Mouse (Mus musculus) hindbrain, embryonic 13.5 days (tissue): ENCODE measurements at regions not wholly inside any gene's neighbourhood (a gene's known extent, or its start where the extent isn't known, plus 50 kb on each side); places are given as distances from the start of the nearest gene placed in this dataset.
"Not testable (repeated sequence)": the region's sequence is repeated elsewhere in the genome, so short reads cannot be mapped to it uniquely, and the experiment has no call there.

Source experiments
- ATAC-seq: fragments of 200-750 bp; cut with Nextera tagmentation; 2 replicates; pipeline ENCODE4 v1.8.0; 2017; ENCODE audit warnings: moderate TSS enrichment; ENCODE audit not compliant: low FRiP score
- H3K27ac ChIP-seq: fragments of 300-500 bp; sonication (generic); 2 replicates; pipeline ENCODE4 v1.5.1; 2015; ENCODE audit warnings: inconsistent platforms, mild to moderate bottlenecking, moderate library complexity
- H3K27me3 ChIP-seq: fragments of 300-500 bp; sonication (generic); 2 replicates; pipeline ENCODE4 v1.6.1; 2015; ENCODE audit warnings: mild to moderate bottlenecking, inconsistent platforms
- H3K36me3 ChIP-seq: fragments of 300-500 bp; sonication (generic); 2 replicates; pipeline ENCODE4 v1.6.1; 2015; ENCODE audit warnings: mild to moderate bottlenecking, inconsistent platforms
- H3K4me1 ChIP-seq: fragments of 300-500 bp; sonication (generic); replicated peaks from 2 replicates; pipeline ENCODE4 v1.6.1; 2015; ENCODE audit warnings: inconsistent platforms
- H3K4me2 ChIP-seq: fragments of 300-500 bp; sonication (generic); 2 replicates; pipeline ENCODE4 v1.6.1; 2015; ENCODE audit warnings: inconsistent platforms, mild to moderate bottlenecking, moderate library complexity
- H3K4me3 ChIP-seq: fragments of 300-500 bp; sonication (generic); 2 replicates; pipeline ENCODE4 v1.5.1; 2015; ENCODE audit warnings: mild to moderate bottlenecking, inconsistent platforms
- H3K9ac ChIP-seq: fragments of 300-500 bp; sonication (generic); 2 replicates; pipeline ENCODE4 v1.6.1; 2015; ENCODE audit warnings: mild to moderate bottlenecking, inconsistent platforms
- H3K9me3 ChIP-seq: fragments of 300-500 bp; sonication (generic); 2 replicates; pipeline ENCODE4 v1.6.1; 2016; ENCODE audit warnings: inconsistent platforms
- WGBS: fragments of 180-500 bp; shearing (Covaris S2); methylation state at CpG from one replicate; pipeline ENCODE4 v1.1.7; 2015; 5-methylcytosine and 5-hydroxymethylcytosine counted together

DNA sequence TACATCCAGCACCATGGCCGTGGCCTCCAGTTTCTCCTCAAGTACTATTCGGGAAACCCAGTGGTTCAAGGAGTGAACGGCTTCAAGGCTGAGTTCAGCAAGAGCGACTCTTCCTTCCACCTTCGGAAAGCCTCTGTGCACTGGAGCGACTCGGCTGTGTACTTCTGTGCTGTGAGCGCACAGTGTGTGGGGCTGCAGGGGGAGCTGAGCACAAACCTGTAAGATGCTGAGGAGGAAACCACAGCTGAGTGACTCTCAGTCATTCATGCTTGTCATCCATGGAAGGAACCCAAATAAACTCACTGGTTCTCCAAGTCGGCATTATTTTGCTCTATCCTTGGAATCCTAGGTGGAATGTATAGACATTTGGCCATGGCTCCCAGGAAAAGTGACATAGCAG lies 297.1 kb upstream of the Olfr1507 start:
- H3K4me2 ChIP-seq, H3K9ac ChIP-seq, ATAC-seq, H3K4me3 ChIP-seq, H3K4me1 ChIP-seq, H3K36me3 ChIP-seq, H3K27ac ChIP-seq, H3K27me3 ChIP-seq, H3K9me3 ChIP-seq: not testable (repeated sequence)
- 90% methylated on average over 5 of the region's 9 CpGs for WGBS

DNA sequence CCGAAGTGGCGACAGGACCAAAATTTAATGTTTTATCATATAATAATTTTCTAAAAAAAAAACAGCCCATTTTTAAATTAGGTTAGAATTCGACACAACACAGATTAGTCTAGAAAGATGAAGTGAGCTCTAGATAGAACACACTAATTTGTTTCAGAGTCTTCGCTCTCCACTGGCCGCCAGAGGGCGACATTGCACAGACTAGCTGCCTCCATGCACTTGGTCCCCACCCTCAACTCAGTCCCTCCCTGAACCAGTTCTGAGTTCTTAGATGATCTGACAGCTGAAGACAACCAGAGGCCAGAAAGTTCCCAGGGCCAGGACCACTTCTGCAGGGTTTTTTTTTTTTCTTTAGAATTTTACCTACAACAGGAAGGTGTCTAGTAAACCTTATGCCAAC lies 296.3 kb upstream of the Olfr1507 start:
- H3K9me3 ChIP-seq, H3K9ac ChIP-seq, H3K4me2 ChIP-seq, H3K4me3 ChIP-seq, ATAC-seq, H3K4me1 ChIP-seq, H3K27me3 ChIP-seq, H3K27ac ChIP-seq, H3K36me3 ChIP-seq: not testable (repeated sequence)
- 43% methylated on average over 6 of the region's 6 CpGs for WGBS

DNA sequence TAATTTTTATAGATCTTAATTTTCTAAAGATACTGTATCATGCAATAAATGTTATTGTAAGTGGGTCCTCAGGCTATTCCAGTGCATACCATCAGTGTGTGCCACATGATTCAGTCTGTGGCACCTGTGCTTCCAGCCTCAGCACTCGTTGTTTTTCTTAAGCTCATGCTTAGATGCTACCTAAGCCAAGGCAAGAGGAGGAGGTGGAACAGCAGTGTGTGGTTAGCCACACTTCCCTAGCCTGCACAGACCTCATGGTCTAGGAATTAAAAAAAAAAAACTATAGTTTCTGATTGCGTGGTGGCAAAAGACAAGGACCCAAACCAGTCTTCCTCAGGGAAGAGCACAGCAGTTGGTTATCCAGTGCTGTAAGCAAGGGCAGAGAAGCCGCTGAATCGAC lies 287.3 kb upstream of the Olfr1507 start:
- 84% methylated on average over 4 of the region's 4 CpGs for WGBS
- H3K36me3 ChIP-seq, H3K9ac ChIP-seq, H3K4me1 ChIP-seq, H3K4me2 ChIP-seq, ATAC-seq, H3K4me3 ChIP-seq, H3K9me3 ChIP-seq, H3K27me3 ChIP-seq, H3K27ac ChIP-seq: not testable (repeated sequence)

DNA sequence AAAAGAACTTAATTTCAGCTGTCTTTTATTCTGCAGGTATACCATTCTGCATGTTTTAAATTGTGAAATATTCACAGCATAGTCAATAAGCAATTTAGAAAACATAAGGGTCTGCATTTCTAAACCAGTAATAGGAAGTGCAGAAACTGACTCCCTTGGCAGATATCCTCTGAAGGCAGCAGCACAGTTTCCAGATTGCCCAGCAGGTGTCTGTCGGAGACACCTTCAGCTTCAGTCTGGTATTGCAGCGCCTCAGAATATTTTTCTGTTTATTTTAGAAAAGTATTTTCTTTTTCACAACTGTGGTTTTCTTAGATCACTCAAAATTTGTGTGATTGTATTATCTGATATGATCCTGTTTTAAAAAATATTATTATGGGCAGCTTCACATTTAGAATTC lies 280.3 kb upstream of the Olfr1507 start:
- ATAC-seq, H3K4me1 ChIP-seq, H3K9me3 ChIP-seq, H3K9ac ChIP-seq, H3K4me3 ChIP-seq, H3K27ac ChIP-seq, H3K36me3 ChIP-seq, H3K27me3 ChIP-seq, H3K4me2 ChIP-seq: not testable (repeated sequence)
- WGBS: 92% methylated on average over 2 of the region's 2 CpGs

DNA sequence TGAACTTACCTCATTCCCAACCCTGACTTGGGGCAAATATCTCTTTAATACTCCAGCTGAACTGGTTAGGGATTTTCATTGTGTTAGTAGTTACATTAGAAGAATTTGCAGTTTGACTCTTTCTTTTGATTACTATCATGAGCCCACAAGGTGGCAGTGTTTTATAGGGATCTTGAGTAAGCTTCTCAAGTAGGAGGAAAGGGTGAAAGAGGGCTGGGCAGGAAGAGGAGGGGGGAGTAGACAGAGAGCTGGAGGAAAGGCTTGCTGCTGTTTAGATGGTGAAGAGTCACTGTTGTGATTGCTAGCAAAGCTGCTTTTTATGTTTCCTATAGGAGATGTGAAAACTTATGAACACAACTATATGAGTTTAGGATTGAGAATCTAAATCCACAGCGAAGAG lies 273.9 kb upstream of the Olfr1507 start:
- H3K27me3 ChIP-seq, H3K36me3 ChIP-seq, ATAC-seq, H3K4me3 ChIP-seq, H3K9me3 ChIP-seq, H3K27ac ChIP-seq, H3K4me2 ChIP-seq, H3K4me1 ChIP-seq, H3K9ac ChIP-seq: not testable (repeated sequence)
- no CpG with 5 or more reads among the region's 1 CpGs for WGBS

DNA sequence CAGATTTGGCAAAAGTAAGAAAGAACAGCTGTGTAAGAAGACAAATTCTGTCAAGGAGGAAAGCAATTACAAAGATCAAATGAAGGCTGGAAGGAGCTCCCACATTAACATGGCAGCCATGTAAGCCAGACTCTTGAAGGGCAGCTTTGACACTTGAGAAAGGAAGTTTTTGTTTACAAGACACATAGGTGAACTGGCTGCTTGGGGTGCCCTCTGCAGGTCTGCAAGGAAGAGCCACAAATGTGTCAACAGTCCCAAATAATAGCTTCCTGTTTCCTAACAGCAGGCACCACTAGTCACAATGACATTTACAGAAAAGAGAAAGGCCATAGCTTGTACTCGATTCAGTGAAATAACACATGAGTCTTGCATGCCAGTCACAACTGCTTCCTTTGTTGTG lies 256.6 kb upstream of the Olfr1507 start:
- H3K27ac ChIP-seq, H3K4me1 ChIP-seq, H3K9me3 ChIP-seq, H3K4me2 ChIP-seq, H3K9ac ChIP-seq, H3K36me3 ChIP-seq, H3K27me3 ChIP-seq, H3K4me3 ChIP-seq, ATAC-seq: not testable (repeated sequence)
- 83% methylated on average over 1 of the region's 1 CpGs for WGBS

DNA sequence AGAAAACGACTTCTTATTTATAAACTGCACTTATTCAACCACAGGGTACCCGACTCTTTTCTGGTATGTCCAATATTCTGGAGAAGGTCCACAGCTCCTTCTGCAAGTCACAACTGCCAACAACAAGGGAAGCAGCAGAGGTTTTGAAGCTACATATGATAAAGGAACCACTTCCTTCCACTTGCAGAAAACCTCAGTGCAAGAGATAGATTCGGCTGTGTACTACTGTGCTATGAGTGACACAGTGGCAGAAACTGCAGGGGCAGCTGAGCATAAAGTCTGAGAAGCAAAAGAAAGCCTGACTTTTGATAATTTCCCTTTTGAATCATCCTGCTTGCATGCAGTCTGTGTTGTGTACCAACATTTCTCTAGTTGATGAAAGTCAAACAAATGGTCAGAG lies 231.1 kb upstream of the Olfr1507 start:
- H3K4me1 ChIP-seq, H3K27me3 ChIP-seq, H3K9me3 ChIP-seq, H3K9ac ChIP-seq, H3K4me3 ChIP-seq, H3K4me2 ChIP-seq, ATAC-seq, H3K27ac ChIP-seq, H3K36me3 ChIP-seq: not testable (repeated sequence)
- WGBS: 86% methylated on average over 3 of the region's 3 CpGs

DNA sequence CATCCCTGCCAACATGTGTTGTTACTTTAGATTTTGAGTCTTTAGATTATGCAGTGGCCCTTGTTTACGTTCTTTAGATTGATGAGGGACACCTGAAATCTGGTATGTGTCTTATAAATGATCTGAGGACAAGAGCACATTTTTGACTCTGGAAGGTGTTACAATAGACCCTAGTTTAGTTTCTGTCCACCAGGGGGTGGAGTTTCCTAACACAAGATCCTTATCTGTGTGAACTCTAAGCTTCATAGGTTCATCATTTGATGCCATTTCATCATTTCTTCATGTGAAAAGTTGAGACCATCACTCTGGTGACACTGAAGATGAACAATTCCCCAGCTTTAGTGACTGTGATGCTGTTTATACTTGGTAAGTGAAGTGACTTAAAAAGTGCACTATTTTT lies 229.4 kb upstream of the Olfr1507 start:
- not testable (repeated sequence) for H3K4me1 ChIP-seq, H3K36me3 ChIP-seq, H3K27ac ChIP-seq, H3K9ac ChIP-seq, H3K9me3 ChIP-seq, H3K4me3 ChIP-seq, H3K4me2 ChIP-seq, H3K27me3 ChIP-seq, ATAC-seq
- 84% methylated on average over 1 of the region's 1 CpGs for WGBS

DNA sequence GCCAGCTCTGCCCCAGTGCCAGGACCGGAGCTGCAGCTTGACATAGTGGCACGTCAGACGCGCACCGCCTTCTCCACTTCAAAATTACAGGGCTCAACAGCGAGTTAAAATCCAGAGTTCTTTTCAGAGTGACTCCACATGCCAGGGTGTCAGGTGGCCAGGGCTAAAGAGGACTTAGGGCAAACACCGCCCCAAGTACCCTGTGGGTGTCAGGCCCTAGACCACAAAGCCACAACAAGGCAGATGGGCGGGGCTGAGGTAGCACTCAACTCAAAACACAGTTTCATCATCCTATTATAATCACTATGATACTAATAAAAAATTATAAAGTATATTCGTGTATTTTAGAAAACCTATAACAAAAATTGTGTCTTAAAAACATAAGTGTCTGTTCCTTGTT lies 225.1 kb upstream of the Olfr1507 start:
- Histone ChIP-seq H3K9me3 (no peaks in the 10 kb centered on the region), H3K36me3 (no peaks in the 10 kb centered on the region), H3K4me3 (no peak overlapping the region), H3K27me3 (no peaks in the 10 kb centered on the region), H3K4me1 (no peaks in the 10 kb centered on the region), H3K27ac (no peak overlapping the region), H3K9ac (no peak overlapping the region), H3K4me2 (no peak overlapping the region)
- WGBS: 91% methylated on average over 9 of the region's 9 CpGs
- no peak for ATAC-seq

DNA sequence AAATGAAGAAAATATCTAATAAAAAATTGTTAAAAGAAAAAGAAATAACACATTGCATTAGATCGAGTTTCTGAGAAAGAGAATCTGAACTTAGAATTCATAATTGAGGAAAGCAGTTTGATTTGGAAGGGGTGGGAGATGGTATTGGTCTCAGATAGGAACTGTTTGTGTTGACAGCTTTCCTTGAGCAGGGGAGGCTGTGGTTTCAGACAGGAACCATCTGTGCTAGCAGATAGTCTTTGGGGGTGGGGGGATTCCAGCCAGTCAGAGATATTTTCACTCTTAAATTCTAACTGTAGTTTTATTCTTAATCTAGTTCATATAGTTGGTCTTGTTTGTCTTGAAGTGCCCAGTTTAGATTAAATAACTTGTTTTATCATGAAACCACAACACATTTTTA lies 205.3 kb upstream of the Olfr1507 start:
- H3K4me2 ChIP-seq, H3K27me3 ChIP-seq, H3K9ac ChIP-seq, H3K36me3 ChIP-seq, H3K4me1 ChIP-seq, H3K9me3 ChIP-seq, H3K27ac ChIP-seq, H3K4me3 ChIP-seq, ATAC-seq: not testable (repeated sequence)
- WGBS: 76% methylated on average over 1 of the region's 1 CpGs

DNA sequence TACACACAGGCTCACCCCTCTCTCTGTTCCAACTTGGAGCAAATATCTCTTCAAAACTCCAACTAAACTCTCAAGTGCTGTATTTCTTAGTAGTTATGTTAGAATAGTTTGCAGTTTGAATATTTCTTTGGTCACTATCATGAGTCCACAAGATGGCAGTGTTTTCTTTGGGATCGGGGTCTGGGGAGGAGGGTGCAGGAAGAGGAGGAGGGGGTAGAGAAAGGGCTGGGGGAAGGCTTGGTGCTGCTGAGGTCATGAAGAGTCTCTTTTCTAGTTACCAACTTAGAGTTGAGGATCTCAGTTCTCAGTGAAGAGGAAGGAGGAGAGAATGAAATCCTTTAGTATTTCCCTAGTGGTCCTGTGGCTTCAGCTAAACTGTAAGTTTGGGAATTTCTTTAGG lies 188.1 kb upstream of the Olfr1507 start:
- not testable (repeated sequence) for H3K4me1 ChIP-seq, H3K4me3 ChIP-seq, H3K9ac ChIP-seq, H3K9me3 ChIP-seq, ATAC-seq, H3K36me3 ChIP-seq, H3K27me3 ChIP-seq, H3K4me2 ChIP-seq, H3K27ac ChIP-seq
- no CpG with 5 or more reads among the region's 1 CpGs for WGBS

DNA sequence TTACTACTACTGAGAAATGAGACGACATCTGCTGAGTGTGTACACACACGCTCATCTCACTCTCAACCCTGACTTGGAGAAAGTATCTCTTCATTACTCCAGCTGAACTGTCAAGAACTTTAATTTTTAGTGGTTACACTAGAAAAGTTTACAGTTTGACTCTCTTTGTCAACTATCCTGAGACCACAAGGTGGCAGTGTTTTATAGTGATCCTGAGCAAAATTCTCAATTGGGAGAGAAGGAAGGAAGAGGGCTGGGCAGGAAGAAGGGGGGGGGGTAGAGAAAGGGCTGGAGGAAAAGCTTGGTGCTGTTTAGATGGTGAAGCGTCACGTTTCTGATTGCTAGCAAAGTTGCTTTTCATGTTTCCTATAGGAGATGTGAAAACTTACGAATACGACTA lies 158.8 kb upstream of the Olfr1507 start:
- 72% methylated on average over 6 of the region's 6 CpGs for WGBS

DNA sequence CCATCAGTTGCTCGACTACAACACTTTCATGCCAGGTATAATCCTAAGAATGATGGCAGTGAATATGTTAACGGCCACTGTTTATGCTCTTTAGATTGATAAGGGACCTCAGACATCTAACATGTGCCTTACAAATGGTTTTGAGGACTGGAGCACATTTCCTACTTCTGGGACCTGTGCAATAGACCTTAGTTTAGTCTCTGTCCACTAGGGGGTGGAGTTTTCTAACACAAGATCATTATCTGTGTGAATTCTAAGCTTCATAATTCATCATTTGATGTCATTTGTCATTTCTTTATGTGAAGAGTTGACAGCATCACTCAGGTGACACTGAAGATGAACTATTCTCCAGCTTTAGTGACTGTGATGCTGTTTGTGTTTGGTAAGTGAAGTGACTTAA lies 142.6 kb upstream of the Olfr1507 start:
- Histone ChIP-seq H3K27ac (no peak overlapping the region), H3K27me3 (no peaks in the 10 kb centered on the region), H3K4me1 (no peaks in the 10 kb centered on the region), H3K4me2 (no peak overlapping the region), H3K36me3 (no peaks in the 10 kb centered on the region), H3K4me3 (no peak overlapping the region), H3K9me3 (0 out of 2 replicates have a peak, but pooled peaks cover 3% of the 10 kb centered on the region), H3K9ac (no peak overlapping the region)
- WGBS: 67% methylated on average over 2 of the region's 2 CpGs
- no peak for ATAC-seq

More for the DNA sequence above, 158.8 kb upstream of the Olfr1507 start:
- no peaks in the 10 kb centered on the region for H3K36me3 ChIP-seq
- H3K27ac ChIP-seq: no peak overlapping the region
- no peak for ATAC-seq
- no peak overlapping the region for H3K9ac ChIP-seq
- H3K4me1 ChIP-seq: no peaks in the 10 kb centered on the region
- no peaks in the 10 kb centered on the region for H3K9me3 ChIP-seq
- no peak overlapping the region for H3K4me2 ChIP-seq
- no peaks in the 10 kb centered on the region for H3K27me3 ChIP-seq
- H3K4me3 ChIP-seq: no peak overlapping the region

DNA sequence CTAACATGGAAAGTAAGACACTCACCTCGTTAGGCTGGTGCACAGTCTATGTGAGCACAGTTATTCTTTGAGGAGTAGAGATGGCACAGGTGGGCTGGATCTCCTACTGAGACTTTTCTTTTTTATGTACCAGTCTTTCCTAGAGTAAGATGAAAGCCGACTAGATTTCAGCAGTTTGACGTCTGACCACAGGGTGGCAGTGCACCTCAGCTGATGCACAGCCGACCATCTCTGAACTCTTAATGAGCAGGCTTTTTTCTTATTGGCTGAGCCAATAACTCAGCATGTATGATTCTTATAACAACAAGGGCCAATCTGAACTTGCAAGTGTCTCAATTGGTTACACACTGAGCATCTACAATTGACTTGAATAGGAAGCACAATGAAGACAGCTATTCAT lies 126.6 kb upstream of the Olfr1507 start:
- Histone ChIP-seq H3K27ac (no peak overlapping the region), H3K4me3 (no peak overlapping the region), H3K27me3 (no peaks in the 10 kb centered on the region), H3K4me1 (no peaks in the 10 kb centered on the region), H3K9ac (no peak overlapping the region), H3K9me3 (no peaks in the 10 kb centered on the region), H3K4me2 (no peak overlapping the region), H3K36me3 (no peaks in the 10 kb centered on the region)
- 39% methylated on average over 4 of the region's 4 CpGs for WGBS
- no peak for ATAC-seq
